Mouse (Mus musculus) right cerebral cortex, adult 18-20 months (tissue): ENCODE data around the gene Hecw2.

Experiments
- DNase-seq: peaks from one replicate; pipeline ENCODE4 v3.0.0; 2022; ENCODE audit warnings: mixed read lengths

Gene Hecw2

GRCm38 (mm10) chr1:53824446-53825337 lies 370.3 kb downstream of the Hecw2 start:
- DNase-seq: no peak

GRCm38 (mm10) chr1:53823687-53824445 lies 371.1 kb downstream of the Hecw2 start:
- DNase-seq: peak; percentile 58

GRCm38 (mm10) chr1:53821983-53822382 lies 373.0 kb downstream of the Hecw2 start:
- DNase-seq: no peak

- no peak for DNase-seq
These were observed 374.8 kb downstream of the Hecw2 start for GRCm38 (mm10) chr1:53820041-53820632.

GRCm38 (mm10) chr1:53818072-53818862 lies 376.7 kb downstream of the Hecw2 start:
- DNase-seq: no peak

GRCm38 (mm10) chr1:53816353-53816752 lies 378.6 kb downstream of the Hecw2 start:
- no peak for DNase-seq

GRCm38 (mm10) chr1:53814077-53814705 lies 380.8 kb downstream of the Hecw2 start:
- no peak for DNase-seq

- DNase-seq: no peak
These were observed 383.0 kb downstream of the Hecw2 start for GRCm38 (mm10) chr1:53811919-53812318.

GRCm38 (mm10) chr1:53808229-53808628 lies 386.7 kb downstream of the Hecw2 start:
- DNase-seq: no peak

- no peak for DNase-seq
These were observed 397.2 kb downstream of the Hecw2 start for GRCm38 (mm10) chr1:53797811-53798210.

GRCm38 (mm10) chr1:53797074-53797473 lies 397.9 kb downstream of the Hecw2 start:
- DNase-seq: no peak

GRCm38 (mm10) chr1:53796271-53796670 lies 398.7 kb downstream of the Hecw2 start:
- DNase-seq: no peak

GRCm38 (mm10) chr1:53795591-53795990 lies 399.4 kb downstream of the Hecw2 start:
- no peak for DNase-seq

GRCm38 (mm10) chr1:53795081-53795480 lies 399.9 kb downstream of the Hecw2 start:
- DNase-seq: no peak

- DNase-seq: no peak
These were observed 400.7 kb downstream of the Hecw2 start for GRCm38 (mm10) chr1:53794279-53794678.

- DNase-seq: no peak
These were observed 403.6 kb downstream of the Hecw2 start for GRCm38 (mm10) chr1:53791343-53791742.

GRCm38 (mm10) chr1:53784721-53785418 lies 410.1 kb downstream of the Hecw2 start, which contains the start of gene Stk17b:
Gene Stk17b (minus strand): TSS chr1:53785224.
- DNase-seq: peak; percentile 81

GRCm38 (mm10) chr1:53784291-53784720 lies 410.7 kb downstream of the Hecw2 start:
- DNase-seq: no peak

- DNase-seq: no peak
These were observed 412.0 kb downstream of the Hecw2 start for GRCm38 (mm10) chr1:53782956-53783355.

GRCm38 (mm10) chr1:53782079-53782478 lies 412.9 kb downstream of the Hecw2 start:
- DNase-seq: no peak

GRCm38 (mm10) chr1:53781311-53781710 lies 413.7 kb downstream of the Hecw2 start:
- DNase-seq: no peak
